Mouse (Mus musculus) adrenal gland, adult (tissue): ENCODE results near the gene Dusp18.
A peak's percentile ranks its signal among the peaks of the same experiment; 100 is the strongest.
"Not testable (repeated sequence)": the region's sequence is repeated elsewhere in the genome, so short reads cannot be mapped to it uniquely, and the experiment has no call there.

ENCODE experiments used
- DNase-seq, 2 experiments: peaks; one replicate each; pipeline ENCODE4 v3.0.0; 2022 to 2023; ENCODE audit warnings: low spot score in 1 of 2; ENCODE audit not compliant: inconsistent age in 2 of 2

Dusp18 gene

DNA sequence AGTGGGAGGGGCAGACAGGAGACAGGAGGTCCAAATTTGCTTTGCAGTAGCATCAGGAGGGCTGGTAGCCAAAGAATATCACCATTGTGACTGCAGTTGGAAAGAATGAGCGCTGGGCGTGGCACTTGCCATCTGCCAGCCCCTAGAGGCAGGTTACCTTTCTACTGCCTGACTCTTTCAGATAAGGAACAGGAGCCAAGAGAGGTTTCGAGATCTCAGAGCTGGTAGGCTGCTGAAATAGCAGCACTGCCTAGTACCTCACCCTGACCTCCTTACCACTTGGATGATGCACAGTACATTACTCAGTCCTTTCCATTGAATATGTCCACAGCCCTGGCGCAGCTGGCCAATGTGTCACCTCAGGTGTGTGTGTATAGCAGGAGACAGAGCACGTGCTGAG is 7.7 kb upstream of the Dusp18 start:
- DNase-seq, result peak; percentile 42 to 75

DNA sequence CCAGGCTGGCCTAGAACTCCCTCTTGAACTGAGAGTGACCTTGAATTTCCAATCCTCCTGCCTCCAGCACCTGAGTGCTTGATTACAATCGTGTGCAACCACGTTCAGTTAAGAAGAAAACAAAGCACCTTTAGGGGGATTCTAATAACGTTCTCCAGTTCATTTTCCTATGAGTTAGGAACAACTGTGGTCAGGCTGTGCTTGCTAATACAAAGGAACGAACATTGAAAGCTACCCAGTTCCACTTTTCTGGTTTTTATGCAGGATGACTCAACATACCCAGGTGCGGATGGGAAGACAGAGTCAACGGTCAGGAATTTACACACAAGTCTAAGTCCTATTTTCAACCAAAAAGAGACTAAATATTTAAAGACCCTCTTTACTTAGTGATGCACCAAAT is 1.1 kb upstream of the Dusp18 start:
- no peak for DNase-seq

DNA sequence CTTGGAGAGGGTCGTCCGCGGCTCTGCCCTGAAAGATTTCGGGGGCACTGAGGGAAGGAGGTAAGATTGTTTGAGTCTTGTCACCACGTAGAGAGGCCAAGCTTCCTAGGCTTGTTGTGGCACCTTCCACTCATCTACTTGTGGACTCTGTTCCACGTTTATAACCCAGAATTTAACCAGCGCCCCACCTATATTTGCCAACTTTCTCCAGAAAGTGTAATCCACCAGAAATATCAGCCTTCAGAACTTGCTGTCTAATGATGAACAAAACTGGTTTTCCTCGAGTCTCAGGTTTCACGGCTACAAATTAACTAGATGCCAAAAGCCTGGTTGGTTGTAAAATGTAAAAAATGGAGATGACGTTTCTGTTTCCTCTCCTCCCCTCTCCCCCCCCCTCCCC is 418 bp downstream of the Dusp18 start:
- no peak for DNase-seq

DNA sequence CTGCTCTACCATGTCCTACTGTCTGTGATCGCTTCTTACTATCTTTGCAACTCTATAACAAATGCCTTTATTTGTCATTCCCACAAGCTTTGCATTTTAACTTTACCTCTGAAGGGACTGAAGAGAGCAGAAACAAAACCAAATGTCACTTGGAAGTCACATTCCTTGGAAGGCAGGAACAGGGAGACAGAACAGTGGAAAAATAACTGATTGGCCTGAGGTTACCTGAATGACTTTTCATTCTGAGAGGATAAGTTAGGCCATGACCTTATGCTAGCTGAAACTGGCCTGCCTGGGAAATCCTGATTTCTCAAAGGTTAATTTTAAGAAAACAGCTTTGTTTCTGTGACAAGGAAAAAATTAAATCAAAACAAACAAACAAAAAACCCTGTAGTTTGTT is 893 bp downstream of the Dusp18 start:
- DNase-seq, result peak in 1 of 2 experiments; percentile 26

DNA sequence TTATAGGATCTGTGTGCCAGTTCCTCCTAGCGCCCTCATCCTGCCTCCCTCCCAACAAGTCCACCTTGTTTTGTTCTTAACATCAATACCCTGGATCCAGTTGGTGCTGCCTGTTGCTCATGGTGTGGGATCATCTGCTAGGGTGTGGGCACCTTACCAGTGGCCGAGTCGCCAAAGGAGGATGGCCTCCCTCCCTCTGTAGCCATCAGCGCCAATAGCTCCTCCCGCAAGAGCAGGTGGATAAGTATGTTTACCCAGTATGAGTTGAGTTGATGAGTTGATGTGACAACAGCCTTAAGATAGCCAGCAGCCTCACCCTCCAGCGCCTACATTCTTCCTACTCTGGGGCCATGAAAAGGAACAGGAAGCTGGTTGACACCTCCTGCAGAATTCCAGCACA is 5.3 kb downstream of the Dusp18 start:
- DNase-seq, result peak in 1 of 2 experiments; percentile 18

DNA sequence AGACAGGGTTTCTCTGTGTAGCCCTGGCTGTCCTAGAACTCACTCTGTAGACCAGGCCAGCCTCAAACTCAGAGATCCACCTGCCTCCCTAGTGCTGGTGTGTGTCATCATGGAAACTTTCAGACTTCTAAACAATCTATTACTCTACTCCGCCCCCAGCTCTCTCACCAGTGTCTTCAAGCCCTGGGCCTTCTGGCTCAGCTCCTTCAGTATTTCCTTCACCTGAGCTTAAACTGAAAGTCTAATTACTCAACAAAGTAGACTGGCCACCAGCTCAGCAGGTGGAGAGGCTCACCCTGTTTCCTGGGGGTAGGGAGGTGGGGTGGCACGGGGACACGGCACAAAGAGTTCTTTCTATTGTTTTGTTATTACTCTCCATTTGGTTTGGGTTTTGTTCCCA is 7.5 kb downstream of the Dusp18 start:
- DNase-seq, result no peak

DNA sequence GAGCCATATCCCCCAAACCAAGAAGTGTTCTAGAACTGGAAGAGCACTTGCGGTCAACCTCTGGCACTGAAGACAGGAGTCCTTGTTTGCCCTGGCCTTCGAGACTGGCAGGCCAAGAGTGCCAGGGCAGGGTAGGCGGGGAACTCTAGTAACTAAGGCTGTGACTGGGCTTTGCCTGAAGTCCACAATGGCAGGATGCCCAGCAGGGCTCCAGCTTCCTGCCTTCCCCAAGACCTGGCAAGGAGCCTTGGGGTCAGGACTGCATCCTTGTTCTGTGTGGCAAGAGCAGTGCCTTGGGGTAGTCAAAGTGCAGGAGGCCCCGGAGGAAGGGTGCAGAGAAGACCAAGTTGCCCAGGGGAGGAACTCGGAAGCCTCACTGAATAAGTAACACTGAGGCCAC is 8.0 kb downstream of the Dusp18 start:
- DNase-seq, result peak; percentile 83 to 90

DNA sequence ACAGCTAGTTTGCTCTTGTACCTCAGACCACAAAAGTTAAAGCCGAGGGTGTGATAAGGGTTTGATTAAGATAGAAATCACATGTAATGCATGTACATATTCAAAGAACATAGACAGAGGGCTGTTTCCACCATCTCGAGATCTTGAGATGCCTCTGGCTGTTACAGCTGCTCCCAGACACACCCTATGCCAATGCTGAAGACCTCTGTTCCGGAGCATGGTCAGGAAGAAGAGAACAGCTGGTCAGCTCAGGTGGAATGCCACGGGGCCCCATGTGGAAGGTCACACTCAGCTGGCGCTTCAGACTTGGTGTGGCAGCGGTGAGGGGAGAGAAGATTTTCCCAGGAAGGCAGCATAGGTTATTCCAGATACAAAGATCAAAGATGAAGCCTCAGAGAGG is 9.6 kb downstream of the Dusp18 start:
- DNase-seq, result no peak

DNA sequence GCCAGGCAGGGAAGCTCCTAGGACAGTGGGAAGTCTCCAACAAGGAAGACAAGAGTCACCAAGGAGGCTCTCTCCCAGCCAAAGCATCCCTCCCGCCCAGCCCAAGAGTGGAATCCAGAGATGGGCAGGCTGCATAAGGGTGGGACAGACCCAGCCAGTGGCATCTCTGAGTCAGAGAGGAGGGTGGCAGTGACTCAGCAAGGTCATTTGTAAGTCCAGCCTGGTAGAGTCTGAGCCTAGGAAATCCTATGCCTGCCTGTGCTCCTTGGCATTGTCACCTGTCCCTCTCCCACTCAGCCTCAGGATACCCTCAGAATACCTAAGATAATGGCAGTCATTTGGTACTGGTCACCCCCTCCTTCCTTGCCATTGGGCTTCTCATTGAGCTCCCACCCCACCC is 10.4 kb downstream of the Dusp18 start:
- DNase-seq, result peak; percentile 74 to 77

DNA sequence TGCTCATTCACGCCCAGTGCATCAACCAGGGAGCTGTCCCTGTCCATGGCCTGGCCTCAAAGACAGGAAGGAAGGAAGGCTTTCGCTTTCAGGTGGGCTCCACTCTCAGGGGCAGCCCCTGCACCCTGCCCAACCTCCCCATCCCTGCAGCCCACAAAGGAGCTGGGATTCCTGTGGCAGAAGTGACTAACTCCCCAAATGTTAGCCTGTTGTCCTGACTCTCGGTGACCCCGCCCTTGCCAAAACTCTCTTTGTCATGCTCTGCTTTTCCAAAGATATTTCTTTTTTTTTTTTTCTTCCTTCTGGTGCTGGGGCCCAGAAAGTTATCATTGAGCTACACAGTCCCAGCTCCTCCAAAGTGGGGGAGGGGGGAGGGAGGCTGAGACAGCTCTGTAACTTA is 14.2 kb downstream of the Dusp18 start:
- DNase-seq, result no peak

DNA sequence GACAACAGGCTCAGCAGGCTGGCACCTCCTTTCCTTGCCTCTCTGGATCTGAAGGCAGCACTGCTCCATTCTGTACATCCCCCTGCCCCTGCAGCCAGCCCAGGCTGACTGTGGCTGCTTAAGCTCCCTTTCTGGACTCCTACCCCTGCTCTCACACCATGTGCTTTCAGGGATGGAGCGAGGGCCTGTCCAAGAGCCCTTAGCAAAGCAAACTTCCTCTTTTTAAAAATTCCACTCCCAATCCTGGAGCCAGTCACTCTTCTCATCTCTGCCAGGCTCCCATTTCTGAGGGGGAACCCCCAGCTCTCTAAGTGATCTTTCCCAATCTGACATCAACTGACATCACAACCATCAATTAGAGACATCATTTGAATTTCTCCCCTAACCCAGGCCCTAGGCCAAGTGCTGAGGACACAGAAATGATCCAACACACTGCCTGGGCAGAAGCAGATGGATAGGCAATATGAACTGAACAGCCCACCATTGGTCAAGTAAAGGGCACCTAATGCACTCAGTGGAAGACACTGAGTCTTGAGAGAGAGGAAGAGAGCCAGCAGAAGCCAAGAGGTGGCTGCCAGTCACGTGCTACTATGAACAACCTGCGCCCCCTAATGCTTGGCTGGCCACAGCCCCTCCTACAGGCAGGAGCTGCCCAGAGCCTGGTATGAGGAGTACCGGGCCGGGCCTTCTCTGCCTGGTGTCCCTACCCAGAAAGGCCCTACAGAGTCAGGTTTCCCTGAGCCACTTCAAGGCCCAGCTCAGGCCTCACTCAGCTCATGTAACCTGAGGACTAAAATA is 15.7 kb downstream of the Dusp18 start:
- no peak for DNase-seq

DNA sequence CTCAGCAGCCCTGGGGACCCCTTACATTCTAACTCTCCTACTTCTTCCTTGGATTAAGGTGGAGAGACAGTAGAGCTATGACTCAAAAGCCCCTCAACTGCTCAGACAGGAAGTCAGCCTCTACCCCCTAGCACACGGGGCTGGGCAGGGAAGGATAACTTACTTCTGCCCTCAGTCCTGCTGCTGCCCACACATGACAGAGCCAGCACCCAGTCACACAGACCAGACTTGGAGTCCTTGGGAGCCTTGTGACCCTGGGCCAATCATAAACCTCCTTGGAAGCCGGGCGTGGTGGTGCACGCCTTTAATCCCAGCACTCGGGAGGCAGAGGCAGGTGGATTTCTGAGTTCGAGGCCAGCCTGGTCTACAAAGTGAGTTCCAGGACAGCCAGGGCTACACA is 16.4 kb downstream of the Dusp18 start:
- DNase-seq, result not testable (repeated sequence)

DNA sequence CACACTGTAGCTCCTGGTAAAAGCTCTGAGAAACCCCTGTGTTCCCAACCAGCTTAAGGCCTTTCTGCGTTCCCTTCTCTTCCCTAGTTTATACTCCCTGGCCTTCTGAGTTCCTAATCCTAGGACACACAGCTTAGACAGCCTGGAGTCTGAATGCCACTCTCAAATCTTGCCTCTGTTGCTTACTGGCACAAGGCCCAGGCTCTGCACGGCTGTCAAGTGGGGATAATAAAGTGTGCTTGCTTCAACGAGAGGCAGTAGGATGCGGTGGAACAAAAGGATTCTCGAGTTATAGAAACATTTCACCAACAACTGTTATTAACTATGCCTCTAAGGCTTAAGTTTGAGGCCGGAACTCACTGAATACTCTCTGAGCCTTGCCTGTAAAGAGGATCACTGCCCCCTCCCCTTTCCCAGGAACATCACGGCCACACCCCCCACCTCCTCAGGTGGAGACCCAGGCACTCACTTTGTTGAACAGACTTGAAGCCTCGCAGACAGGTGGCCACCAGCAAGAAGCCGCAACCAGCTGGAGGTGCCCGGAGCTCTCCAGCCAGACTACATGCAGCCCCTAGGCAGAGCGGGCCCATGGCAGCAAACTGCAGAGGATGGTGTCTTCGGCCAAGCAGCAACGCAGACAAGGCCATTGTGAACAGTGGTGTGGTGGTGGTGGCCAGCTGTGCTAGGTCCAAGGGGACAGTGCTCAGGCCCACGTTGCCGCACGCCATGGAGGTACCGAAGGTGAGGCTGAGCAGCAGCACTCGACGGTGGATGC is 17.2 kb downstream of the Dusp18 start:
- peak; percentile 68 to 74 for DNase-seq

DNA sequence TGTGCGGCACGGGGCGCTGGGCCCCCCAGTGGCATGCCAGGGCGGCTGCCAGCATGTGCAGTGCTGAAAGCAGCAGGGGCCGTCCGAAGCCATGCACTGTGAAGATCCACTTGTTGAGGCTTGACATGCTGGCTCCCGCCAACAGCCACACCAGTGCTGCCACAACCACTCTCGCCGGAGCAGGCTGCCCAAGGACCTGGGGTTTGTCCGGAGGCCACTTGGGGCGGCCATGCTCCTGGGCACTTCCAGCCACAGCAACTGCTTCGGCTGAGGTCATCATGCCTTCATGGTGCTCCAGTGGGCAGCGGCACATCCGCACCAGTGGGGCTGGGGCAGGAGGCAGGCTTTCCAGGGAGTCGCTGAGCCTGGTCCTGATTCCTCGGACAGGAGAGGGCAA is 17.8 kb downstream of the Dusp18 start:
- DNase-seq, result peak; percentile 68 to 81

DNA sequence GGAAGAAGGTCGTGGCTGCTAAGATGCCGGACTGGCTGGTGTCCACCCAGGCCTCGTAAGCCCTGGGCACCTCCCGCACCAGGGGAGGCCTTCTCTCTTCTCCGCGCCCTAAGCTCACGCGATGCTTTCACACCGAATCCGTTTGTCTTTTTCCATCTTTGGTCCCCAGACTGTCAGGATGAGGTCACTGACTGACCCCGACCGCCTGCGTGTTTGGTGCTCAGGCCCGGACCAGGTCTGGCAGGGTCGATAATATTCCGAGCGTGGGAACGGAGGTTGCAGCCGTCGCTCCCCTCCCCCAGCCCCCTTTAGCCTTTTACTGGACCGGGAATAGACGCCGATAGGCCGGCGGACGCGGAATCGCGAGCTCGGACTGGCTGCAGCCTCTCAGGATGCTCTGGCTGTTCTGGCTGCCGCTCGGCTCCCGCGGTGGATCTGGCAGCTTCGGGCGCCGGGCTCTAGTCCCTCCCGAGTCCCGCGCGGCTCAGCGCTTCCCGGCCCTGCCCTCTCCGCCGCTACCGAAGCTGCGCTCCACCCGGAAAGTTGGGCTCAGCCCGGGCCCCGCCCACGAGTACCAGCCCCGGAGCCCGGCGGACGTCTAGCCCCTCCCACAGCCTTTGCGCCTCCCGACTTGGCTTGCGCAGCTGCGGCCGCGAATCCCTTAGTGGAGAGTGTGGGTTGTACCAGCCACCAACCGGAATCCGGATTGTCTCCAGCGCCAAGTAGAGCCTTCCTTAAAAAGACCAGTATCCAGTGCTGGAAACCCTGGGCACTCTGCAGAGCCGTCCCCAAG is 18.5 kb downstream of the Dusp18 start:
- DNase-seq, result peak; percentile 97 to 98

DNA sequence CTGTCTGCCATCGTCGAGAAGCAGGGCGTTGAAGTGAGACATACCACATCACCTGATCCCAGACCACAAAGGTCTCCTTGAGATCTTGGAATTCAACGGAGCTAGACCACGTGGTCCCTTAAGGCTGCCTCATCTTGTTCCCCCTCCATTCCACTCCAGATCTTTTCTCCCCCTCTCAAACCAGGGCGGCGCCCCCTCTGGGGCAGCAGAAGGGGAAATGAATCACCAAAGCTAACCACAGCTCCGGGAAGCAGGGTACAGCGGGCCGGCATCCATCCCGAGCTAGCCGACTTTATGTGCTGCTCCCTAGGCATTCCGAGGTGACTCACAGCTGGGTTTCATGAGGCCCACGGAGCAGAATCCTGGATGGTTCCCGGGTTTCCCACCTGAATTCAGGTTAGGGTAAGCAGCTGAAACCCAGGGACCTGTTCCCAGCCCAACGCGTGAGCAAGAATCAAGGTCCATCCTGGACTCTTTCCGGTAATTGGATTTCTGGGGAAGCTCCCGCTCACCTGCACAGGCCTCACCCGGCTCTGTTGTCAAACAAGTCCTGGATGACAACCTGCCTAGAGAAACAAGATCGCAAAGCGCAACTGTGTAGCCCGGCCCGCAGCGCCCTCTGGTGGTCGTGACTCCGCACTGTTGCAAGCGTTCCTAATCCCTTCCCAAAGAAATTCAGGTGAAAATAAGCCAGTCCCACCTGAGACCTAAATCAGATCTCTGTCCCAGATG is 19.2 kb downstream of the Dusp18 start, which contains the start of gene Slc35e4:
TSS of gene Slc35e4 (minus strand) at position 556 of the 732 bp plus-strand sequence.
- peak; percentile 84 to 94 for DNase-seq

DNA sequence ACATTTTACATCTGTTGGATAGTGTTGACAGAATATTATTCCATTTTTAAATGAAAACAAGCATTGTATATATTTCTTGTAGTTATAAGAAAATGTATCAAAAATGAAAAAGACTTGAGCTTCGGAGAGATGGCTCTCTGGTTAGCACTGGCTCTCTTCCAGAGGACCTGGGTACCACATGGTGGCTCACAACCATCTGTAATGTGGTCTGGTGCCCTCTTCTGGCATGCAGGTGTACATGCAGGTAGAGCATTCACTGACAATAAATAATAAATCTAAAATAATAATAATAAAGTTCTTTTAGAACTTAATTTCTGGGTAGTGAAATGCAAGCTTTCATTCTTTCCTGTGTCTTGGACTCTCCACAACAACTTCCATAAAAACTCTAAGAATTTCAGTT is 23.7 kb downstream of the Dusp18 start:
- peak in 1 of 2 experiments; percentile 54 for DNase-seq

DNA sequence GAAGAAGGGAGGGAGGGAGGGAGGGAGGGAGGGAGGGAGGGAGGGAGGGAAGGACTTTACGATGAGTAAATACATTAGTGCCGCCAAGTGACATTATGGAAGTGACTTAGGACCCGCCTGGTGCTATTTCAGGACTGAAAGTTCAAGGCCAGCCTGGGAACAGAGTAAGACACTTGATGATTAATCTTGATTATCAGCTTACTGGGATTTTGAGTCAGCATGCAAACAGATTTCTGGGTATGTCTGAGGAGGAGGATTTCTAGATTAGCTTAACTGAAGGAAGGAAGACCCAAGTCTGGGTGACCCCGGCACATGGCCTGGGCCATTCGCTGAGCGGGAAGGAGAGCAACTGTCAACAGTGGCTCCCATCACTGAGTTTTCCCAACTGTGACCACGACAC is 25.4 kb downstream of the Dusp18 start:
- peak; percentile 77 to 86 for DNase-seq

DNA sequence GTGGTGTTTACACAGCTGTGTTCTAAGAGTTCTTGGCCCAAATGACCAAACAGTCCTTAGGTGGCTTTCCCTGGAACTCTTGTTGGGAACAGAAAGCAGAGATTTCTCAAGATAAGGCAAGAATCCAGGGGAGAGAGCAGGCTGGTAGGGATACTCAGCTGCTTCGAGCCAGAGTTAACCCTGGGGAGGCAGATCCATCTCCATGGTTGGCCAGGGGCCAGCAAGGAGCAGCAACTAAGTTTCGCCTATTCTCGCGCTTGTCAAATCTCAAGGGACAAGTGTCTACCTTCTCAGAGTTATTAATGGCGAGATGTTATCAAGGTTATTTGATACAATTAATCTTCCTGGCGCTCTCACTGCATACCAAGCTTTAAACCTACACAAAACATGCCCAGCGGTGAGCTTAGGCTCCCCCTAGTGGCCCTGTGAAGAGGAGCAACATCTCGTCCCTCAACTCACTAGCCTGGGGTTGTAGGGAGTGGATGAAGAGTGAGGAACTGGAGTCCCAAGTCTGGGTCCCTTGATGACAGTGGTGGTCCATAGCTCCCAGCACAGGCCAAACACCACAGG is 26.3 kb downstream of the Dusp18 start:
- peak; percentile 54 to 82 for DNase-seq

DNA sequence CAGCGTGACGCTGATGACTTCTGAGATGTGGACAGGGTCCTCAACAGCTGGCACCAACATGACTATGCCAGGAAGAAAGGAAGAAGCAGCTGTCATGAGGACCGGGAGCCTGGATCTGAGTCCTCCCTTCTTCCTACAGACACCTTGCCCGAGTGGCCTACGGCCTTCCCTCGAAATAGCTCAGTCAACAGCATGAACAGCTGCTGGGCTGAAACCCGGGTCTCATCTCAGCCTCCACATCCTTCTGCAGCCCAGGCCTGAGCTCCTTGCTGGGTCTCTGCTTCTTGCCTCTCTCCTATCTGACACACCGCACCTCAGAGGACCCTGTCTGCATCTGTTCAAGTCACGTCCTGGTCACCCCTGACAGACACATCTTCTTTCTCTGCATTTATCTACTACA is 27.1 kb downstream of the Dusp18 start:
- DNase-seq, result peak in 1 of 2 experiments; percentile 38
